In the genomic region with DNA sequence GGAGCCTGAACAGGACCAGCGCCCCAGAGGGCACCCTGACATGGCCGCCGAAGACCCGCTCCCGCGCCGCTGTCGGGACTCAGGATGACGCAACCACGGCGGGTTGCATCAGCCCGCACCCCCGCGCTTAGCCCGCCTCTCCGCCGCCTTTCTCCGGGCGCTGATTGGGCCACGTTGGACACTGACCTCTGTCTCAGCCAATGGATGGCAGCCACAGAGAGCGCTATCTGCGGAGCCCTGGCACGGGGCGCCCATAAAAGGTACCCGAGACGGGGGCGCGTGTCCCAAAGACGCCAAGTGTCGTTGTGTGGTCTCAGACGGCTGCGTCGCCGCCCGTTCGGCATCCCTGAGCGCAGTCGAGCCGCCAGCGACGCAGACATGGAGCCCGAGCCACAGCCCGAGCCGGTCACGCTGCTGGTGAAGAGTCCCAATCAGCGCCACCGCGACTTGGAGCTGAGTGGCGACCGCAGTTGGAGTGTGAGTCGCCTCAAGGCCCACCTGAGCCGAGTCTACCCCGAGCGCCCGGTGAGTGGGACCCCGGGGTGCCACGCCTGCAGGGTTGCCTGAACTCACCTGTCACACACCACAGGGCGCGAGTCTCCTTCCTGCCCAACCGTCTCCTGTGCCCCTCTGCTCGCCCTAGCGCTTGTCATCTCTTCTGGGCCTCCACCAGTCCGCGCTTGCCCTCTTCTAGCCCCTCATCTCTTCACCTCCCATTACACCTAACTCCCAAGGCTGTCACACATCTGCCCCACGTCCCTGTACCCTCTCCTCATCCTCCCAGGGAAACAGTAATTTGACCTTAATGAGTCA, we compare ENCODE assay signal across 8 mouse cellular contexts. TPM values are rescaled to one million over a fixed set of nuclear protein-coding genes. Genes with fewer than 3 reads are reported as not detected.
DNase-seq lines count a peak whose midpoint lies in the region; ATAC-seq and TF ChIP-seq lines count a peak whose summit lies in the region.

TSS of gene Herpud1 (plus strand) at position 225 of the 813 bp plus-strand sequence.

- peaks cover 23% of the 10 kb centered on the region for H3K36me3 ChIP-seq in E14TG2a.4 (ENCODE audit: insufficient read depth, low read length)
- H3K36me3 ChIP-seq in forebrain, embryonic 13.5 days (ENCODE audit: poor library complexity, severe bottlenecking), result peaks cover 23% of the 10 kb centered on the region
- peaks cover 23% of the 10 kb centered on the region for H3K36me3 ChIP-seq in liver, postnatal 0 days (replicated peaks; ENCODE audit: insufficient read depth, low read length)
- peaks cover 22% of the 10 kb centered on the region for H3K36me3 ChIP-seq in neural tube, embryonic 14.5 days (ENCODE audit: control insufficient read depth, insufficient read depth, low read length)

- no peak for TF ChIP-seq CTCF in E14TG2a.4 (conservative IDR thresholded peaks at IDR 0.05; ENCODE audit: low read length)
- TF ChIP-seq CTCF in liver, postnatal 0 days (IDR thresholded peaks at IDR 0.05; ENCODE audit: low read depth), result no peak

- TF ChIP-seq EP300 in liver, postnatal 0 days (IDR thresholded peaks at IDR 0.05; ENCODE audit: low read depth), result peak; percentile 82

- peak within 1 kb of the TSS; percentile 83 for H3K27ac ChIP-seq in forebrain, embryonic 13.5 days
- H3K27ac ChIP-seq in liver, postnatal 0 days (ENCODE audit: low read depth), result peak within 1 kb of the TSS; percentile 99
- H3K27ac ChIP-seq in neural tube, embryonic 14.5 days (ENCODE audit: low read depth, low read length), result peak within 1 kb of the TSS; percentile 96

- WGBS in forebrain, embryonic 13.5 days, result under 1% methylated on average over 65 of the region's 65 CpGs
- under 1% methylated on average over 65 of the region's 65 CpGs for WGBS in large intestine, adult 2 months
- WGBS in liver, postnatal 0 days (ENCODE audit: insufficient replicate concordance), result under 1% methylated on average over 65 of the region's 65 CpGs
- WGBS in neural tube, embryonic 14.5 days, result 0% methylated on average over 59 of the region's 65 CpGs

- ATAC-seq in forebrain, embryonic 13.5 days, result peak; percentile 100
- peak; percentile 90 for ATAC-seq in liver, postnatal 0 days
- ATAC-seq in neural tube, embryonic 14.5 days (ENCODE audit: low read depth), result peak; percentile 99

- intact Hi-C loops in heart, postnatal 10 days (cut with DNase I), result loop anchor here (1.0 to 5.0 kb wide), 4 partner anchors 23 to 451 kb away; partner anchors contain the start of genes Ciapin1 and Coq9

- H3K27me3 ChIP-seq in E14TG2a.4 (ENCODE audit: insufficient read depth, low read length), result peaks cover 10% of the 10 kb centered on the region
- no peaks in the 10 kb centered on the region for H3K27me3 ChIP-seq in forebrain, embryonic 13.5 days
- no peaks in the 10 kb centered on the region for H3K27me3 ChIP-seq in liver, postnatal 0 days (ENCODE audit: insufficient read depth, low read length)
- no peaks in the 10 kb centered on the region for H3K27me3 ChIP-seq in neural tube, embryonic 14.5 days (ENCODE audit: control insufficient read depth, insufficient read depth, low read length)

- DNase-seq in c-Kit-positive CD71-positive TER-119-positive erythroid progenitor cells, embryonic 14.5 days (ENCODE audit: low spot score), result peak; percentile 95
- DNase-seq in heart, postnatal 10 days, result peak; percentile 98 to 99
- DNase-seq in large intestine, adult 2 months (ENCODE audit: low read depth, low spot score), result no peak
- peak; percentile 97 for DNase-seq in liver, postnatal 0 days
- peak; percentile 95 for DNase-seq in testis, postnatal 10 days (ENCODE audit: low spot score)

- H3K9ac ChIP-seq in forebrain, embryonic 13.5 days, result peak within 1 kb of the TSS; percentile 78
- H3K9ac ChIP-seq in liver, postnatal 0 days (replicated peaks), result peak within 1 kb of the TSS; percentile 98
- peak within 1 kb of the TSS; percentile 88 for H3K9ac ChIP-seq in neural tube, embryonic 14.5 days (replicated peaks; ENCODE audit: low read depth, low read length)

- peak within 1 kb of the TSS; percentile 89 for H3K4me3 ChIP-seq in E14TG2a.4 (replicated peaks; ENCODE audit: low read length)
- H3K4me3 ChIP-seq in forebrain, embryonic 13.5 days, result peak within 1 kb of the TSS; percentile 85
- peak within 1 kb of the TSS; percentile 91 for H3K4me3 ChIP-seq in liver, postnatal 0 days (ENCODE audit: low read depth, low read length)
- H3K4me3 ChIP-seq in neural tube, embryonic 14.5 days (ENCODE audit: low read depth, low read length), result peak within 1 kb of the TSS; percentile 82

- 0 out of 2 replicates have a peak, but pooled peaks cover 4% of the 10 kb centered on the region for H3K9me3 ChIP-seq in E14TG2a.4 (ENCODE audit: low read length)
- H3K9me3 ChIP-seq in forebrain, embryonic 13.5 days (replicated peaks), result 0 out of 2 replicates have a peak, but pooled peaks cover 3% of the 10 kb centered on the region
- H3K9me3 ChIP-seq in liver, postnatal 0 days (ENCODE audit: low read length), result no peaks in the 10 kb centered on the region
- H3K9me3 ChIP-seq in neural tube, embryonic 14.5 days (ENCODE audit: control insufficient read depth, low read length), result no peaks in the 10 kb centered on the region

- H3K4me1 ChIP-seq in E14TG2a.4 (replicated peaks; ENCODE audit: low read depth, low read length), result peaks cover 29% of the 10 kb centered on the region
- peaks cover 16% of the 10 kb centered on the region for H3K4me1 ChIP-seq in forebrain, embryonic 13.5 days
- H3K4me1 ChIP-seq in liver, postnatal 0 days (ENCODE audit: insufficient read depth), result peaks cover 28% of the 10 kb centered on the region
- H3K4me1 ChIP-seq in neural tube, embryonic 14.5 days (ENCODE audit: control insufficient read depth, insufficient read depth, low read length), result peaks cover 13% of the 10 kb centered on the region; the same call in 1 of the 2 replicates

- peak within 1 kb of the TSS; percentile 83 for H3K4me2 ChIP-seq in forebrain, embryonic 13.5 days
- H3K4me2 ChIP-seq in liver, postnatal 0 days (ENCODE audit: low read depth, low read length), result peak within 1 kb of the TSS; percentile 86
- H3K4me2 ChIP-seq in neural tube, embryonic 14.5 days (ENCODE audit: low read depth, low read length), result peak within 1 kb of the TSS; percentile 91

RNA-seq across cellular contexts. Expression of gene Herpud1, which starts in this region (rescaled TPM):
- polyA plus RNA-seq in forebrain, embryonic 13.5 days (2015; fragmentation: Nextera tagmentation; extraction: Ambion mirVana), result 50.9 and 53.9 TPM in 2 replicates
- 100 to 1,000 TPM in 1 of 2 experiments, 10 to 100 TPM in 1; 80.4 to 138 TPM for total RNA-seq in heart, postnatal 10 days (2021)
- polyA plus RNA-seq in large intestine, adult 2 months (2012; rRNA removed), result 170 and 227 TPM in 2 replicates
- 250 and 269 TPM in 2 replicates for polyA plus RNA-seq in liver, postnatal 0 days (2015; fragmentation: Nextera tagmentation; extraction: Ambion mirVana)
- 69.0 and 71.8 TPM in 2 replicates for polyA plus RNA-seq in neural tube, embryonic 14.5 days (2014; fragmentation: Nextera tagmentation; extraction: Ambion mirVana)
